Mouse (Mus musculus): ENCODE data around the gene Ramac.

The Ramac gene

DNA sequence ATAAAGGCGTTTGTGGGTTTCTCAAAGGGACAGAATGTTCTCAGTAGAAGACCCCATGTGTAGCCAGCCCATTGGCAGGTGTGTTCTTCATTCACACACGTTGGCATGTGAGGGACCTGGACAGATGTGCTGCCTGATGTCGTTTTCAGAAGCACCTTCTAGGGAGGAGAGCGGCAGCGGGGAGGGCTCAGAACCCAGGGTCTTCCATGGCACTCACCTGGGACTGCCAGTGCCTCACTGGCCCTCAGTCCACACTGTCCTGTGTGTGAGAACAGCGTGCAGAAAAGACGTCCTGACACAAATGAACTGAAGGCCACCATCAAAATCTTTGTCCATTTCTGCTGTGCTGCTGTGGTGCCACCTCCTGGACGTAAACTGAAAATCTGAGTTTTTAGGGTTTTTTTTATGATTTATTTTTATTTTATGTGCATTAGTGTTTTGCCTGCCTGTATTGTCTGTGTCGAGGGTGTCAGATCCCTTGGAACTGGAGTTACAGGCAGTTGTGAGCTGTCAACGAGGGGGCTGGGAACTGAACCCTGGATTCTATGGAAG, 15.0 kb downstream of the Ramac start:
- DNase-seq (ENCODE audit: low read depth, low spot score), result no peak

DNA sequence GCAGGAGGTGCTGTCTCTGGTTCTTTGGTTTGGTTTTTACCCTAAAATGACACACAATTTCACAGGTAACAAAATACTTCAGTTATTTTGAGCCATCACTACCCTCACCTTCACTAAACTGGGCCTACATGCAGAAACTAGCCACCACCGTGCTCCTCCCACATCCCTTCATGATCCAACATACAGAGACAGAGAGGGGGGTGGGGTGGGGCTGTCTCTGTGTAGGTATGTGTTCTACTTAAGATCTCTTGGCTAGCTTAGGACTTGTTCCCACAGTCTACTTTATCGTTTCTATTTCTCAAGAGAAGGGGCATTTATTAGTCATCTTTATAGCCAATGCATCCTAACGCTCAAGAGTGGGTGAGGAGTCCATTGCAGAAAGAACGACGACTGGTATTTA, 25.8 kb downstream of the Ramac start:
- peak; percentile 37 for DNase-seq (ENCODE audit: low read depth, low spot score)

DNA sequence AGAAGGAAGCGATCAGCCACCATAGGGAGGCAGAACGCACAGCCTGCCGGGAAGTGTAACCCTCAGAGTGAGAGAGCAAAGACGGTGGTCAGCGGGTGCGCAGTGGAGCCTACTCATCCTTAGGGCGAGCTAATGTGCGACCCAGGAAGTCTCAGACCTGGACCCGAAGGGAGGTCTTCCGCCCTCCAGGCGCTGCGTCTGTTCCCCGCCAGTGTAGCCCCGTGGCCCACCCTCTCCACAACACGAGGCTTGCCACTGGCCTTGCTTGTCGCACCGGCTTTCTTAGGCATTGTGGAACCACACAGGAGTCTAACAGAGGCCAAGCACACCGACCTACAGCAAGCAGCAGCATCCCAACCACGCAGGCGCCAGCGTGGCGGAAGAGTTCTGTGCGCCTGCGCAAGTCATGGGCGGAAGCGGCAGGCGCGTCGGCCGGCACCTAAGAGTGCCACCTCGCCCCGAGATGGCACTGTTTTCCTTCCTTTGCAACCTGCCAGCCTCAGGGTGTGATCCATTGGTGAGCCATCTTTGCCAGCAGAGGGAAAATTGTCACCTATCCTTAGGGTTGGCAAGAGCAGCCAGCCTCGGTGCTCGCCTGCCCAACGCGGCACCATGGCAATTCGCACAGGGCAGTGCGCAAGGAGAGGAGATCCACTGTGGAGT, 26.5 kb downstream of the Ramac start, which contains the start of gene 3110040N11Rik:
Gene 3110040N11Rik (minus strand): TSS at position 384 of the 663 bp plus-strand sequence.
- peak; percentile 96 for DNase-seq (ENCODE audit: low read depth, low spot score)

DNA sequence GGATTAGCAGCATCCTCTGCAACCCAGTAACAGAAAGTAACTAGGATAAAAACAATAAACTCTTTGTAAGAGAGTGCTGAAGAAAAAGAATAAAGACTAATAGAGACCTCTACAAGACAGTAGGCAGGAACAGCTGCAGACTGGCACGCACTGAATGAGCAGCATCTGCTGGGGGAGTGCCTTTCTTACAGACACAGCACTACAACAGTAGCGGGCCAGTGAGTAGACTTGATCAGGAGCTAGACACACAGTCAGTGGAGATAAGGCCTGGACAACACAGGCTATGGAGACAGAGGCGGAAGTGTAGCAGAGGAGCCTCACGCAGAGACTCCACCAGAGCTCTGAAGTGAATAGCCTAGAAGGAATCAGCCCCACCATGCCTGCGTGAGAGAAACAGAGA, 43.3 kb downstream of the Ramac start:
- DNase-seq (ENCODE audit: low read depth, low spot score), result no peak

Data from CD4-positive, CD25-positive, alpha-beta regulatory T cell, adult 2 months (primary cell).